Mouse (Mus musculus) CH12.LX (cell line): ENCODE data around the gene Tcl1b5. TPM values are rescaled to one million over a fixed set of nuclear protein-coding genes. Genes with fewer than 3 reads are reported as not detected.

Source experiments
- DNase-seq: peaks from one replicate; pipeline ENCODE4 v3.0.0-alpha.2; 2013; ENCODE audit errors: extremely low read depth
- H3K27ac ChIP-seq: 2 replicates; pipeline ENCODE4 v1.5.1; 2012; ENCODE audit warnings: low read depth, mild to moderate bottlenecking, control low read depth, moderate library complexity; ENCODE audit not compliant: insufficient read depth
- H3K27me3 ChIP-seq: replicated peaks from 2 replicates; pipeline ENCODE3; 2012; ENCODE audit warnings: inconsistent platforms
- H3K36me3 ChIP-seq, 2 experiments: replicated peaks in 1 of 2; 2 replicates each; pipeline versions ENCODE3 to v1.6.1; 2012; ENCODE audit warnings: inconsistent platforms in 1 of 2, low read length in 1 of 2, mild to moderate bottlenecking in 1 of 2, mixed read lengths in 1 of 2, moderate library complexity in 1 of 2; ENCODE audit not compliant: control insufficient read depth in 1 of 2, insufficient read depth in 1 of 2
- H3K4me1 ChIP-seq, 2 experiments: 2 replicates each; pipeline ENCODE4 v1.6.1; 2012; ENCODE audit warnings: inconsistent platforms in 1 of 2, moderate library complexity in 1 of 2; ENCODE audit not compliant: insufficient read depth in 2 of 2, control insufficient read depth in 1 of 2
- H3K4me2 ChIP-seq: 2 replicates; pipeline ENCODE4 v1.6.1; 2012; ENCODE audit warnings: low read depth, mild to moderate bottlenecking, control low read depth; ENCODE audit not compliant: poor library complexity, insufficient read depth, severe bottlenecking
- H3K4me3 ChIP-seq, 3 experiments: fragments of 150-350 bp in 1 of 3; sonication (generic) in 1 of 3; replicated peaks in 1 of 3; 2 replicates each; pipeline versions ENCODE3 to v1.5.1; 2011 to 2012; ENCODE audit warnings: low read depth in 2 of 3, low read length in 2 of 3, mild to moderate bottlenecking in 2 of 3, moderate library complexity in 2 of 3, control low read depth in 1 of 3, improper control_type of control experiment in 1 of 3, inconsistent platforms in 1 of 3, mixed read lengths in 1 of 3; ENCODE audit not compliant: poor library complexity in 1 of 3
- H3K79me2 ChIP-seq: replicated peaks from 2 replicates; pipeline ENCODE4 v1.6.1; 2012; ENCODE audit warnings: mild to moderate bottlenecking, moderate library complexity; ENCODE audit not compliant: control insufficient read depth, poor library complexity, insufficient read depth, severe bottlenecking; ENCODE audit errors: extremely low read depth
- H3K9ac ChIP-seq: 2 replicates; pipeline ENCODE4 v1.6.1; 2012; ENCODE audit warnings: low read depth, mild to moderate bottlenecking, control low read depth, moderate library complexity; ENCODE audit not compliant: insufficient read depth
- H3K9me3 ChIP-seq: replicated peaks from 2 replicates; pipeline ENCODE3; 2012; ENCODE audit warnings: low read length, inconsistent platforms, mixed read lengths
- CHD2 ChIP-seq: IDR thresholded peaks from 2 replicates; pipeline ENCODE4 v1.6.1; 2011; ENCODE audit warnings: low read length, improper control_type of control experiment
- CTCF ChIP-seq, 2 experiments: IDR thresholded peaks in 1 of 2; conservative IDR thresholded peaks in 1 of 2; 2 replicates each; pipeline ENCODE4 v1.5.1; 2011 to 2012; ENCODE audit warnings: low read depth in 2 of 2, low read length in 2 of 2, improper control_type of control experiment in 1 of 2, inconsistent platforms in 1 of 2, mild to moderate bottlenecking in 1 of 2, moderate library complexity in 1 of 2
- EP300 ChIP-seq: IDR thresholded peaks from 2 replicates; pipeline ENCODE4 v1.6.1; 2011; ENCODE audit warnings: low read length, improper control_type of control experiment
- ETS1 ChIP-seq: conservative IDR thresholded peaks from 2 replicates; pipeline ENCODE4 v1.6.1; 2012; ENCODE audit warnings: low read depth, mild to moderate bottlenecking, inconsistent platforms, low read length, improper control_type of control experiment, moderate library complexity
- GABPA ChIP-seq: IDR thresholded peaks from 2 replicates; pipeline ENCODE4 v1.6.1; 2012; ENCODE audit warnings: low read depth, low read length, improper control_type of control experiment, inconsistent platforms; ENCODE audit not compliant: insufficient replicate concordance
- IRF4 ChIP-seq: IDR thresholded peaks from 2 replicates; pipeline ENCODE4 v1.6.1; 2014; ENCODE audit warnings: low read depth, mild to moderate bottlenecking, inconsistent platforms, low read length, improper control_type of control experiment
- JUND ChIP-seq: conservative IDR thresholded peaks from 2 replicates; pipeline ENCODE4 v1.6.1; 2011; ENCODE audit warnings: low read depth, low read length, improper control_type of control experiment
- MAFK ChIP-seq: IDR thresholded peaks from 2 replicates; pipeline ENCODE4 v1.6.1; 2011; ENCODE audit warnings: low read length, improper control_type of control experiment; ENCODE audit not compliant: insufficient replicate concordance
- MAX ChIP-seq: IDR thresholded peaks from 2 replicates; pipeline ENCODE4 v1.6.1; 2011; ENCODE audit warnings: low read length, improper control_type of control experiment
- MAZ ChIP-seq: IDR thresholded peaks from 2 replicates; pipeline ENCODE4 v1.6.1; 2012; ENCODE audit warnings: low read depth, mild to moderate bottlenecking, inconsistent platforms, low read length, improper control_type of control experiment, moderate library complexity
- MXI1 ChIP-seq: IDR thresholded peaks from 2 replicates; pipeline ENCODE4 v1.6.1; 2011; ENCODE audit warnings: mild to moderate bottlenecking, low read depth, low read length, improper control_type of control experiment
- MYC ChIP-seq: IDR thresholded peaks from 2 replicates; pipeline ENCODE4 v1.6.1; 2011; ENCODE audit warnings: low read depth, mild to moderate bottlenecking, improper control_type of control experiment, low read length
- NELFE ChIP-seq: IDR thresholded peaks from 2 replicates; pipeline ENCODE4 v1.6.1; 2011; ENCODE audit warnings: low read depth, low read length, improper control_type of control experiment
- NRF1 ChIP-seq: IDR thresholded peaks from 2 replicates; pipeline ENCODE4 v1.6.1; 2014; ENCODE audit warnings: low read depth, mild to moderate bottlenecking, inconsistent platforms, low read length, improper control_type of control experiment, moderate library complexity
- POLR2A ChIP-seq: IDR thresholded peaks from 2 replicates; pipeline ENCODE4 v1.6.1; 2011; ENCODE audit warnings: low read depth, mild to moderate bottlenecking, improper control_type of control experiment, low read length
- RAD21 ChIP-seq: IDR thresholded peaks from 2 replicates; pipeline ENCODE4 v1.6.1; 2011; ENCODE audit warnings: low read depth, mild to moderate bottlenecking, low read length, improper control_type of control experiment, moderate library complexity
- SIN3A ChIP-seq: IDR thresholded peaks from 2 replicates; pipeline ENCODE4 v1.6.1; 2012; ENCODE audit warnings: low read length, improper control_type of control experiment, inconsistent platforms
- SMC3 ChIP-seq: IDR thresholded peaks from 2 replicates; pipeline ENCODE4 v1.6.1; 2011; ENCODE audit warnings: low read depth, low read length, improper control_type of control experiment
- TBP ChIP-seq: conservative IDR thresholded peaks from 2 replicates; pipeline ENCODE4 v1.6.1; 2011; ENCODE audit warnings: low read depth, low read length, improper control_type of control experiment
- TCF12 ChIP-seq: IDR thresholded peaks from 2 replicates; pipeline ENCODE4 v1.6.1; 2014; ENCODE audit warnings: low read depth, mild to moderate bottlenecking, inconsistent platforms, low read length, improper control_type of control experiment
- USF1 ChIP-seq: IDR thresholded peaks from 2 replicates; pipeline ENCODE4 v1.6.1; 2014; ENCODE audit warnings: low read depth, mild to moderate bottlenecking, inconsistent platforms, low read length, improper control_type of control experiment
- ZC3H11A ChIP-seq: IDR thresholded peaks from 2 replicates; pipeline ENCODE4 v1.6.1; 2012; ENCODE audit warnings: low read depth, mild to moderate bottlenecking, inconsistent platforms, low read length, improper control_type of control experiment
- dilution Hi-C: fragments of 300-500 bp; cut with MboI; formaldehyde crosslinking; loops from 2 replicates; pipeline ENCODE4 v1.14.3; 2020; ENCODE audit warnings: low sequenced_read_pairs; ENCODE audit not compliant: extremely low pct_unique_long_range_greater_than_20kb, extremely low pct_ligation_motif_present
- in situ Hi-C: fragments of 300-500 bp; cut with MboI; formaldehyde crosslinking; loops from 3 replicates; pipeline ENCODE4 v1.14.3; 2019; ENCODE audit warnings: low sequenced_read_pairs, low pct_ligation_motif_present, low pct_unique_long_range_greater_than_20kb, mixed read lengths
- polyA plus RNA-seq: library from polyadenylated mRNA; unstranded; fragments of >175 nt; gene quantifications from 2 replicates; pipeline ENCODE4 v1.2.1, GENCODE M21; 2012; ENCODE audit warnings: low read depth; ENCODE audit not compliant: insufficient read length
- total RNA-seq, 2 experiments: library from RNA; depleted of rRNA; stranded (reverse); fragments of 300-350 nt in 1 of 2; fragments of >200 nt in 1 of 2; gene quantifications; 2 replicates each; pipeline ENCODE4 v1.2.3; 2012 to 2014

Gene Tcl1b5
- total and polyA plus RNA-seq, 3 experiments = not detected

DNA sequence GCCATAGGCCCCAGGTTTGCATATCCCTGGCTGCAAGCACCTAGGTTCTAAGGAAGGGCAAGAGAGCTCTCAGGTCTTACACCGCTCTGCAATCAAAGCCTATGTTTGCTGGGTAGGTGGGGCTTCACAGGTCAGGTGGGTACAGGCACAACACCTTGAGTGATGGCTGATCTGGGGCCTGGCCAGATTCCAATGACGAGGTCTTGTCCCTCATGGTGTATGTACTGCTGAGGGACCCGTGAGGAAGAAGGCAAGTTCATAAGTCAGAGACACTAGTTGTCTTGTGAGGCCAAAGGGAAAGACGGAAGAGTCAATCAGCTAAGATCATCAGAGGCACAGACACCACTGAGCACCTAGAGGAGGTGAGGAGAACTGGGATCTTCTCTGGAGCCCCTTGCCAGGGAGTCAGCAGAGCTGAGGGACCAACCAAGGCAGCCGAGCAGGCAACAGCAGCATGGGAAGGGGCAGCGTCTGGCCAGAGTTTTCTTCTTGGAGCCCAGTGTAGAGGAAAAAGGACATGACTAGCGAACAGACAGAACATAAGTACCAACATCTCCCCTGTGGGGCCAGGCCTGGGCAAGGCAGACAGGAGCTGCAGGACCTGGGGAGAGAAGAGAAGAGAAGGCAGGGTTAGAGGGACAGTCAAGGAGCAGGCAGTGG, 41.1 kb downstream of the Tcl1b5 start:
- dilution Hi-C loops = no loop called here
- H3K27ac ChIP-seq = no peak overlapping the region
- no peak for DNase-seq
- peaks cover 87% of the 10 kb centered on the region for H3K27me3 ChIP-seq
- H3K4me3 ChIP-seq = no peak overlapping the region
- no peaks in the 10 kb centered on the region for H3K36me3 ChIP-seq
- H3K9me3 ChIP-seq = no peaks in the 10 kb centered on the region
- no peak overlapping the region for H3K9ac ChIP-seq
- H3K79me2 ChIP-seq = no peaks in the 10 kb centered on the region
- TF ChIP-seq MXI1 (no peak), USF1 (no peak), NELFE (no peak), MAX (no peak), TCF12 (no peak), SMC3 (no peak), MAFK (no peak), MYC (no peak), CTCF (conservative IDR thresholded peaks at IDR 0.05 in 1 of 2, IDR thresholded peaks at IDR 0.05 in 1 of 2; ENCODE audit: low read depth in 2 of 2, low read length in 2 of 2) (no peak)
- H3K4me1 ChIP-seq = no peaks in the 10 kb centered on the region
- in situ Hi-C loops = no loop called here
- H3K4me2 ChIP-seq = no peak overlapping the region

- dilution Hi-C loops = no loop called here
- H3K4me3 ChIP-seq = no peak within 1 kb of the TSS
These were observed 46.6 kb downstream of the Tcl1b5 start, which contains the start of gene Tcl1 for GRCm38 (mm10) chr12:105222601-105223319. Gene Tcl1 (minus strand): TSS chr12:105222793.

More at GRCm38 (mm10) chr12:105222601-105223319, 46.6 kb downstream of the Tcl1b5 start, which contains the start of gene Tcl1:
- Histone ChIP-seq H3K9me3 (no peaks in the 10 kb centered on the region), H3K4me1 (no peaks in the 10 kb centered on the region), H3K79me2 (no peaks in the 10 kb centered on the region), H3K27me3 (peaks cover 69% of the 10 kb centered on the region), H3K4me2 (no peak within 1 kb of the TSS)
- in situ Hi-C loops = no loop called here
- TF ChIP-seq MAZ (no peak), CHD2 (no peak), RAD21 (no peak), NRF1 (no peak), MYC (no peak), MAFK (no peak), NELFE (no peak), SMC3 (no peak), ZC3H11A (no peak), MAX (no peak), SIN3A (no peak), POLR2A (no peak), IRF4 (no peak), JUND (no peak), GABPA (no peak), TBP (no peak), EP300 (no peak), ETS1 (no peak)
- TF ChIP-seq, all 38 proteins: peak for 0
- no peaks in the 10 kb centered on the region for H3K36me3 ChIP-seq
- DNase-seq = no peak
- H3K27ac ChIP-seq = no peak within 1 kb of the TSS
- H3K9ac ChIP-seq = no peak within 1 kb of the TSS
